Mouse (Mus musculus) E14TG2a.4 (cell line): ENCODE results near the gene Gm13057.

Experiments
- CTCF ChIP-seq: conservative IDR thresholded peaks from 2 replicates; pipeline ENCODE4 v1.5.1; 2014; ENCODE audit warnings: low read length
- POU5F1 ChIP-seq: IDR thresholded peaks from 2 replicates; pipeline ENCODE4 v1.6.1; 2014; ENCODE audit warnings: low read length, borderline replicate concordance

- TF ChIP-seq CTCF (no peak), POU5F1 (no peak)
These were observed 40.5 kb upstream of the Gm13057 start, which contains the start of gene Gm13043 for GRCm38 (mm10) chr4:143511043-143511442.
